Mouse (Mus musculus) 416B (cell line): ENCODE measurements at regions not wholly inside any gene's neighbourhood (a gene's known extent, or its start where the extent isn't known, plus 50 kb on each side); places are given as distances from the start of the nearest gene placed in this dataset.

Source experiments
- DNase-seq: peaks from one replicate; pipeline ENCODE4 v3.0.0; 2011; ENCODE audit warnings: low read depth

DNA sequence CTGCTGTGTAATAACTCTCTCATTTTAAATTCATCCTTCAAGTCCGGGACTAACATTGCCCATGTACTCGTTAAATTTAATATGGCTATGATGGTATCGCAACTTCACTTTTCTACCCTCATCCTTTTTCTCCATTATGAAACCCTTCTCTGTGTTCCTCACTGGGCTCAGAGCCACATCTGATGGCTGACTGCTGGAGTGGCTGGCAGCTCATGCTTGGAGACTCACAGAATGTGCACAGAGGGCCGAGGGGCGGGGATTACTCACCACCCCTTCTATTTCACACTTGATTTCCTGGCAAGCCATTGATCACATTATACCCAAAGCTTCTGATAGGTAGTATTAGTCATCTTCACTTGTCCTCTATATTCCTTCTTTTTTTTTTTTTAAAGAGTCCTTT, 81.1 kb upstream of the Vwde start:
- DNase-seq = no peak

DNA sequence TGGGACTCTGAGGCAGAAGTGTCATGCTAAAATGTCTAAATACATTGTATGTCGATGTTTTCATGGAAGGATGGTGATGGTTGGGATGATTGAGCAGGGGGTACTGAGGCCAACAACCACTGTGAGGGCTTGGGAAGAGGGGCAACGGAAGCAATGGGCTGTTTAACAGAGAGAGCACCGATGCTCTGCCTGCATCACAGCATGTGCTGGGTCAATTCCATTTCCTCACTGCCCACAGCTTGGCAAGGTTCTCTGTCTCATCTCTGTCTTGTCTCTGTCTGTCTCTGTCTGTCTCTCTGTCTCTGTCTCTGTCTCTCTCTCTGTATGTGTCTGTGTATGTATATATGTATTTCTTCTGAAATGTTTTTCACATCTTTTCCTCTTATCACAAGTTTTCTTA, 73.4 kb upstream of the Vwde start:
- no peak for DNase-seq

DNA sequence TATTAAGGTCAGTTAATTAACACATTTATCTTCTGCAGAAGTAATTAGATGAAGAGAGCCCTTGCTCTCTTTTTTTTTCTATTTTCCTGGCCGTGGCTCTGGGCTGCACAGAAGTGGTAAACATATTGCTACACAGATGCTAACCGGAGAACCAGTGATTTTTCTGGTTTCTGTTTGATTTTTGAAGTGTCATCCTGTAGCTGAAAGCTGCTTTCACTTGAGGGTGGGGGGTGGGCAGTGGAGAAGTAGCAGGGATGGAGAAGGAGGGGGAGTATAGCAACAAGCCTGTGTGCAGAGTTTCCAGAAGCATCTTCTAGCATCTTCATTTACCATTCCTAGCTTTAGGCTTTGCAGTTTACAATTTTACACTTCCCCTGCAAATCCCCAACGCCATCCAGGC, 72.3 kb upstream of the Vwde start:
- no peak for DNase-seq

DNA sequence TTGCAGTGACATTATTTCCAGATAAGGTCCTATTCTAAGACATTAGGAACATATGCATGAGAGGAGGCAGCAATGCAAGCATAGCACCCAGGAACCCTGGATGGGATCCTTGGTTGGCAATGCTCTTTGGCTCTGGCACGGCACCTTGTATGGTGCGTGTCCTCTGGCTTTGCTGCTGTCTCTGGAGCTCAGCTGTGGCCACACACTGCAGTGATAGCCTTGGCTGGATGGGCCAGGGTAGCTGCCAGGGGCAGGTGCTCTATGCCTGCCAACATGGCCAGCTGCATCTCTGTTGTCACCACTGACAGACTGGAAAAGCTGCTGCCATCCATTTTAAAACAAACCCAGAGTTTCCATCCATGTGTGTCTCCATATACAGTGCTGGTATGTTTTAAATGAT, 71.3 kb upstream of the Vwde start:
- no peak for DNase-seq

DNA sequence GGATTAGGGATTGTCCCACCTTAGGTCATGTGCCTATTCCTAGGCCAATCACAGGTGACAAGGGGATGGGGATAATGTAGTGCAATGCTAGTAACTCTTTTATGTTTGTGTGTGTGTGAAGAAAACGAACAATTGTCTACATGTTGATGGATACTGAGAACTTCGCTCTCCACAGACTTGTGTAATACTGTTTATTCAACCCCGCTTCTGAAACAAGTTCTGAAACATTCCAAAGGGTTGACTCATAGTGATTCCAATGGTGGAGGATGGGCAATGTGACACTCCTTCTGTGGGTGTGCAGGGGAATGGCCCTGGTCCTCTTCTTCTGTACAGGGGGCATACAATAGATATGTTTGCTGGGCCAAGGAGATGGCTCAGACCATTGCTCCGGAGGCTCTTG, 69.6 kb upstream of the Vwde start:
- DNase-seq = no peak

DNA sequence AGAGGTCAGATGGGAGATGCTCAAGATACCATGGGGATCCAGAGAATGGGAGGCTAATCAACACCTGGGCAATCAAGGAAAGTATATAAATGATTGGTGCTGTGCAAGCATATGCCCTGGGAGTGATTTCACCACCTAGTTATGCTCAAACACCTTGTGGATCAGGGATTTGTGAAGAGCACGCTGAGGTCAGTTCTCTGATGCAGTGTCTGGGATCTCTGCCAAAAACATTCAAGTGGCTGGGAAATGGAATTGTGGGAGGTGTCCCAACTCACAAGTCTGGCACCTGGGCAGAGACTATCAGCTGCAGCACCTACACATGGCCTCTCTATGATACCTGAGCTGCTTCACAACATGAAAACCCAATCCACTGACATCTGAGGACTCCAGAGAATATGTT, 63.7 kb upstream of the Vwde start:
- no peak for DNase-seq

DNA sequence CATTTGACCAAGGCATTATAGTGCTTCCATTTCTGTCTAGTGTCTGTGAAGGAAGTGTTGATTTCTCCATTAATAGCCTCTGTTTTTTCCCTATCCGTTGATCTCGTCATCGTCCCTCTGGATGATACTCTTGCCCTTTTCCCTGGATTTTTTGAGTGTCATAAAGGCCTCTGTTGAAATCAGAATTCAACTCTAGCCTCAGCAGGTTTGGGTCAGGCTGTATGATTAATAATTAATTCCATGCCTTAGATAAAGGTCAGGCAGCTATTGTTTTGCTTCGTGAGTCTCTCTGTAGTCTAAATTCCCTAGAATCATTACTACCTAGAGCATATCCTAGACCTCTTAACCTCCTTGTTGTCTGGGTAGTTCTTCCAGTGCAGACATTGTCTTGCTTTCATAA, 63.0 kb upstream of the Vwde start:
- DNase-seq = no peak

DNA sequence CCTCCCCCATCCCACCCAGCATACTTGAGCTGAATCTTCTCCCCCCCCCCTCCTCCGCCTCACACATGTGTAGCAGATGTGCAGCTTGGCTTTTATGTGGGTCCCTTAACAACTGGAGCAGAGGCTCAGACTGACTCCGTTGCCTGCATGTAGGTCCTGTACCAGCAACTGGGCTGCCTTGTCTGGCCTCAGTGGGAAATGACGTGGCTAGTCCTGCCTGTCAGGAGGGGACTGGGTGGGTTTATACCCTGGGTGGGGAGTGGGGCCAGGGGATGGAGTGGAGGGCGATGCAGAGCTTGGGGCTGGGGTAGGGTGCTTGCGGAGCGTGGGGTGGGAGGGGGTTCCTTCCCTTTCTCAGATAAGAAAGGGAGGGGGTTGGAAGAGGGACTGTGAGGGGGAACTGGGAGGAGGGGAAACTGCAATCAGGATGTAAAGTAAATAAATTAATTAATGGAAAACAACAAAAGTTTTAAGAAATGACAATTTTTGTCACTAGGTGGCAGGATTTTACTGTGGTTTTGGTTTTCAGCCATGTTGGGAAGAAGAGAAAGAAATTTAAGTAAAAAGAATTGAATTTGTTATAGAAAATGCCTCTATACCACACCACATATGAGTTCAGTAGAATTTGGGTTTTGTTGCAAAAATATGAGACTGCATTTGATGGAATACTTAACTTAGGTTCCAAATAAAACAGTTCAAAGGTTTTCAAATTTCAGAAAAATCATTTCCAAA, 61.9 kb upstream of the Vwde start:
- DNase-seq = peak; percentile 13

DNA sequence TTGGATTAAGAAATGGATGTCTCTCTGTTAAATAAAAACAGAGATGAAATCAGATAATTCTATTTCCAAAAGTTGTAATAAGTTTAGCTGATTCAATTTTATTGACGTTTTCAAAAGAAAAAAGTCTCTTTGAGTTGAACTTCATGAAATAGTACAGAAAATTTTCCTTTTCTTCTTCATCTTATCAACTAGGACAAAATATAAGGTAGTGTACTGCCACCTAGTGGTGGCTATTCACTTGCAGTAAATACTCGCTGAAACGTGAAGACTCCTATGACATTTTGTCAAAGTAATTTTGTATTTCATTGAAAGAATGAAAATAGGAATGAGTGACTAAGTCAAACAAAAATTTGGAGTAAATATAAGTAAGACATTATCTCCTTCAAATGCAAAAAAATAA, 56.1 kb upstream of the Vwde start:
- DNase-seq = peak; percentile 76
